Mouse (Mus musculus): ENCODE data around the gene Spink8. TPM values are rescaled to one million over a fixed set of nuclear protein-coding genes. Genes with fewer than 3 reads are reported as not detected.

The Spink8 gene
- polyA plus RNA-seq, 1 experiment from 2014 or later: not detected

Other genes with a start within 250 kb of the Spink8 start
- gene Fbxw15, start 244.0 kb upstream of the Spink8 start, polyA plus RNA-seq (2018): not detected in 3 replicates
- not detected in 3 replicates for gene Fbxw24, start 186.2 kb upstream of the Spink8 start, polyA plus RNA-seq (2018)
- gene Fbxw25, start 147.6 kb upstream of the Spink8 start, polyA plus RNA-seq (2018): not detected in 3 replicates
- gene Fbxw18, start 109.6 kb upstream of the Spink8 start, polyA plus RNA-seq (2018): not detected in 3 replicates
- gene Fbxw26, start 66.2 kb upstream of the Spink8 start, polyA plus RNA-seq (2018): not detected in 3 replicates
- not detected in 3 replicates for gene Fbxw27, start 21.6 kb upstream of the Spink8 start, polyA plus RNA-seq (2018)
- 12.4 to 23.1 TPM (median 13.3 TPM) in 3 replicates for gene Nme6, start 20.5 kb downstream of the Spink8 start, polyA plus RNA-seq (2018)
- gene Camp, start 37.3 kb downstream of the Spink8 start, polyA plus RNA-seq (2018): 0.67 to 1.3 TPM in 2 of 3 replicates, not detected in the other
- 6.2 to 15.8 TPM (median 6.5 TPM) in 3 replicates for gene Cdc25a, start 63.3 kb downstream of the Spink8 start, polyA plus RNA-seq (2018)
- gene Map4, start 119.2 kb downstream of the Spink8 start, polyA plus RNA-seq (2018): 55.4 to 76.9 TPM (median 66.0 TPM) in 3 replicates